Mouse (Mus musculus) spleen, embryonic (tissue): ENCODE data around the gene Fam81b.

Experiments
- CTCF ChIA-PET: fragments of 350-600 bp; sonication (Branson Sonifier 250); formaldehyde crosslinking; loops from one replicate; lab custom pipeline; 2022; lab: Charles Lee

Gene Fam81b

DNA sequence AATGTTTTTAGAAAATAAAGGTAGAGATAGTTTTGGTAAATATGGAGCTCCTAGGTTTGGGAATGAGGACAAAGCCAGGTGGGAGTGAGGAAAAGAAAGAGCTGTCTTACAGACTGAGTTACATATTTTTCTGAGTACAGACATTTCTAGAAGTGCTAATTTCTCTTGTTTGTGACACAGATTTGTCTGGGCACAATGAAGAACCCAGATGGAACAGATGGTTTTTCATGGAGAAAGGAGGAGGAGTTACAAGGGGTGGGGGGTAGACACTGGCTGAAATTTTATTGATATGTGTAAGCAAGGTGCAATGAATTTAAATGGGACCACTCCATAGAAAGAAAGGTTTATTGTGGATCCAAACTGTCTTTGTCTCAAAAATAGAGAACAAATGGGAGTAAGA, 109.9 kb downstream of the Fam81b start:
- CTCF ChIA-PET: no interaction called here

DNA sequence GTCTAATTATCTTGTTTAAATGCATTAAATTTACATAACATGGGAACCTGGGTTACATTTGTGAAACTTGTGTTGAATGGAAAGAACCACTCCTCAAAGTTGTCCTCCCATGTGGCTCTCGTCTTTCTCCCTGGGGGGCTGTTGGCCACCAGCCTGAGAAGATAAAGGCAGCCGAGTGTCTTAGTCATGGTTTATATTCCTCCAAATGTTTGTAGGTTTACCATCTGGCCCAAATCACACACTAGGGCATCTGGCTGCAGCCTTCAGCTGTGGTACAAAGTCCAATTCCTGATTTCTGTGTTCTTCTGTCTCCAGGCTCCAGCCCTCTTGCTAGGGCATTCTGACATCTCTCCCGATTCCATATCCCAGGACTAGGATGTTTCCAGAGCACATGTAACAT, 114.6 kb downstream of the Fam81b start:
- CTCF ChIA-PET: no interaction called here

DNA sequence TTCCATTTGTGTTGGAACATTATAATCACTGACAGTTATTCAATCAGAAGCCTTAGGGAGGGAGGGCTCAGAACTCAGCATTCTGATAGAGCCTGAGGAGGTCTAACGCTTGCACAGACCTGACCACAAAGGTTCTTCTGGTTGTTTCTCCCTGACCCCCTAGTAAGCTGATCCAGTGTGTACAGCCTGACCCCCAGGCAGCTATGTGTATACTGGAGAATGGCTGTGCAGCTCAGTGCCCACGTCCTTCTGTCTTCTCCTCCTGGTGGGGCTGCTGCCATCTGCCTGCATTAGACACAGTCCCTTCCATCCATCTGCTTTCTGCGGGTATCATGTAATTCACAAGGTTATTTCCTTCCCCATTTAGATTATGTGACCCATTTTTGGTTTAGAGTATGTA, 115.7 kb downstream of the Fam81b start:
- CTCF ChIA-PET: no interaction called here

DNA sequence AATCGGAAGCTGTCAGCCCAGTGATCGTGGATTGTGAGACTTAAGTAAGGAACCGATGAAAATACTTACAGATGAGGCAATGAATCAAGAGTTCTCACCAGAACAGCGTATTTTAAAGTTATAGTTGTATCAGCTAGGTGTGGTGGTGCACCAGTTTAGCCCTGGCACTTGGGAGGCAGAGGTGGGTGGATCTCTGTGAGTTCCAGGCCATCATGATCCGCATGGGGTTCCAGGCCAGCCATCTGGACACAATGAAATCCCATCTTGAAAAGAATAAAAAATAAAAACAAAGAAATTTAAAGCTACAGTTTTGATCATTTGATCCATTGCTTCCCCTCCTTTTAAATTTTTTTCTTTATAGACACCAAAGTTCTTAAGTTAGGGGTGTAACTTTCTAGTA, 117.2 kb downstream of the Fam81b start:
- CTCF ChIA-PET: no interaction called here

DNA sequence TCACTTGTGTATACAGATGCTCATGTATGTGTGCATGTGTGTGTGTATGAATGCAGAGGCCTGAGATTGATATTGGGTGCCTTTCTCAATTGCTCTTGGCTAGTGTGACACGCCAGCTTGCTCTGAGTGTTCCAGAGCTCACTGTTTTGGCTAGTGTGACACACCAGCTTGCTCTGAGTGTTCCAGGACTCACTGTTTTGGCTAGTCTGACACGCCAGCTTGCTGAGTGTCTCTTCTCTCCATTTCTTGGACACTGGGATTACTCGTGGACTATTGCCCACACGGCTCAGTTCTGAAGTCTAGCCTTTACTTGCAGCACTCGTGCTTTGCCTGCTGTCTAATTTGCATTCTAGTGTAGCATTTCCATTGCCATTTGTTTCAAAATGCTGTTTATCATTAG, 126.2 kb downstream of the Fam81b start:
- CTCF ChIA-PET: no interaction called here

DNA sequence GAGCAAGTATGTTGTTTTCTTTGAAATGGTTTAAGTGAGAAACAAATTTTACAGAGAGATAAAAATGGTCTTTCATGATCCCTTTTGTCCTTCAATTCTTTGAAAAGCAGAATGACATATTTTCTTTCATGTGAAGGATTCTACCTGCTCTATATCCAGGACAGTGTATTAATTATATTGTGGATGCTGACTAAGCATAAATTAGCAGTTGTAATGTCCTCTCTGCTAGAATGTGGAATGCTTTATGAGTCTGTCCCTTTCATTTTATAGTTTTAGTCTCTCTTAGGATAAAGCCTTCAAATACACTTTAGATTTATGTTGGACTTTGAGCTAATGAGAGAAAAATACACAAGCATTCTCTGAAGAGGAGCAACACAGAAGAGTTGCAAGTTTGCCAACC, 130.6 kb downstream of the Fam81b start:
- CTCF ChIA-PET: no interaction called here

DNA sequence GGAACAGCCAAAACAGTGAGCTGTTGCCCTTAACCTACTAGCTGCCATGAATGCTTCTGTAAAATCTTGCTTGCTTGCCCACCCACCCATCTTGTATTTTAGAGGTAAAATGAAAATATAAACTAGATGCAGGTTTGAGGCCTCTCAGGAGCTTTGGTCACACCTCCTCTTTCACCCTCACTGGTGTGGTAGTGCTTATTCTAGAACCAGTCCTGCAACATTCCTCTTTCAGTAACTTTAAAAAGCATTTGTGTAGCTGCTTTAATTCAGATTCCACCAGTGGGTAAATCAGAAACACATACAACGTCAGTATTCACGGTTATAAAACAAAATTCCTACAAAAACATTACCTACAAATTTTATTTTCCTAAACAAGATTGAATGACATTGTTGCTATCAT, 144.3 kb downstream of the Fam81b start:
- CTCF ChIA-PET: no interaction called here

DNA sequence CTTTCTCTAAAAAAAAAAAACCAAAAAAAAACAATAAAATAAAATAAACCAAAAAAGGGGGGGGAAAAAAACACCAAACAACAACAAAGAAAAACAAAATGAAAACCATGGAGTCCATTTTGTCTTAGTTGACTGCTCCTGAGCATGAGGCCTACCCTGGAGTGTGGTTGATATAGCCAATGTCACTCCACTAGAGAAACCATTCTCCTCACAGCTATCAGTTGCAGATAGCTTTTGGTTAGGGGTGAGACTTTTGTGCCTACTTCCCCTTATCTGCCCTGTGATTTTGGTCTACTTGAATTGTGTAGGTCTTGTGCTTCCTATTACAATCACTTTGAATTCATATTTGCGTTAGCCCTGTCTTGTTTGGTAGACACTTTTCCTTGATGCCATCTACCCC, 147.4 kb downstream of the Fam81b start:
- CTCF ChIA-PET: no interaction called here

DNA sequence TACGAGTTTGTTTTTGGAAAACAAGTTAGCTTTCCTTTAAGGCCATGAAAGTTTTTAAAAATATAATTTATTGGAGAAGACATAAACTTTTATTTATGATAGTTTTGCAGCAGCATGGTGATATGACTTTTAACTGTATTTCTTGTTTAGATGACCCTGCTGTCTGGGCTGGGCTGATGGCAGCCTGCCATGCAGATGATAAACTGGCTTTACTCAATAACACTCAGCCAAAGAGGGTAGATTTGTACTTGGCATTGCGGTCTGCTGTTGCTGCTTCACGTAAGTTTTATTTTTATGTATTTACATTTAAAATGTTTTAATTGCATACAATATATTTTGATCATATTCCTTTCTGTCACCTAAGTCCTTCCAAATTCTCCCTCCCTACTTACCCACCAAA, 147.8 kb downstream of the Fam81b start:
- CTCF ChIA-PET: no interaction called here
